Mouse (Mus musculus) hindbrain, embryonic 14.5 days (tissue): Measurements from ENCODE around the gene Stk17b. TPM values are rescaled to one million over a fixed set of nuclear protein-coding genes. Genes with fewer than 3 reads are reported as not detected.

Experiments
- ATAC-seq: fragments of 200-750 bp; cut with Nextera tagmentation; 2 replicates; pipeline ENCODE4 v1.8.0; 2017; ENCODE audit warnings: moderate number of reproducible peaks, mild to moderate bottlenecking, moderate TSS enrichment, moderate library complexity; ENCODE audit not compliant: low FRiP score
- DNase-seq: peaks from one replicate; pipeline ENCODE4 v3.0.0-alpha.2; 2015; ENCODE audit warnings: low spot score
- H3K27ac ChIP-seq: fragments of 300-500 bp; sonication (generic); 2 replicates; pipeline ENCODE4 v1.5.1; 2014; ENCODE audit warnings: mild to moderate bottlenecking, moderate library complexity
- H3K27me3 ChIP-seq: fragments of 300-500 bp; sonication (generic); 2 replicates; pipeline ENCODE4 v1.6.1; 2014; ENCODE audit warnings: mild to moderate bottlenecking, low read length, mixed read lengths; ENCODE audit not compliant: control insufficient read depth, insufficient read depth
- H3K36me3 ChIP-seq: fragments of 300-500 bp; sonication (generic); replicated peaks from 2 replicates; pipeline ENCODE4 v1.6.1; 2014; ENCODE audit not compliant: control insufficient read depth, insufficient read depth
- H3K4me1 ChIP-seq: fragments of 300-500 bp; sonication (generic); replicated peaks from 2 replicates; pipeline ENCODE4 v1.6.1; 2014; ENCODE audit warnings: antibody characterized with exemption, low read length, mixed read lengths; ENCODE audit not compliant: control insufficient read depth, insufficient read depth
- H3K4me2 ChIP-seq: fragments of 300-500 bp; sonication (generic); replicated peaks from 2 replicates; pipeline ENCODE4 v1.6.1; 2014; ENCODE audit warnings: mild to moderate bottlenecking, moderate library complexity
- H3K4me3 ChIP-seq: fragments of 300-500 bp; sonication (generic); replicated peaks from 2 replicates; pipeline ENCODE4 v1.5.1; 2014; ENCODE audit warnings: mild to moderate bottlenecking, low read length
- H3K9ac ChIP-seq: fragments of 300-500 bp; sonication (generic); 2 replicates; pipeline ENCODE4 v1.6.1; 2014
- H3K9me3 ChIP-seq: fragments of 300-500 bp; sonication (generic); 2 replicates; pipeline ENCODE4 v1.6.1; 2016; ENCODE audit warnings: low read length; ENCODE audit not compliant: control insufficient read depth
- WGBS: fragments of 180-500 bp; shearing (Covaris S2); extraction: QIAGEN DNeasy Blood & Tissue Kit; methylation state at CpG from one replicate; pipeline ENCODE4 v1.1.7; 2014; 5-methylcytosine and 5-hydroxymethylcytosine counted together
- polyA plus RNA-seq: library from polyadenylated mRNA; unstranded; fragments of >200 nt; fragmentation: Nextera tagmentation; extraction: Ambion mirVana; gene quantifications from 2 replicates; pipeline ENCODE4 v1.2.1, GENCODE M21; 2014

The Stk17b gene
- 5.6 and 7.1 TPM in 2 replicates for polyA plus RNA-seq

DNA sequence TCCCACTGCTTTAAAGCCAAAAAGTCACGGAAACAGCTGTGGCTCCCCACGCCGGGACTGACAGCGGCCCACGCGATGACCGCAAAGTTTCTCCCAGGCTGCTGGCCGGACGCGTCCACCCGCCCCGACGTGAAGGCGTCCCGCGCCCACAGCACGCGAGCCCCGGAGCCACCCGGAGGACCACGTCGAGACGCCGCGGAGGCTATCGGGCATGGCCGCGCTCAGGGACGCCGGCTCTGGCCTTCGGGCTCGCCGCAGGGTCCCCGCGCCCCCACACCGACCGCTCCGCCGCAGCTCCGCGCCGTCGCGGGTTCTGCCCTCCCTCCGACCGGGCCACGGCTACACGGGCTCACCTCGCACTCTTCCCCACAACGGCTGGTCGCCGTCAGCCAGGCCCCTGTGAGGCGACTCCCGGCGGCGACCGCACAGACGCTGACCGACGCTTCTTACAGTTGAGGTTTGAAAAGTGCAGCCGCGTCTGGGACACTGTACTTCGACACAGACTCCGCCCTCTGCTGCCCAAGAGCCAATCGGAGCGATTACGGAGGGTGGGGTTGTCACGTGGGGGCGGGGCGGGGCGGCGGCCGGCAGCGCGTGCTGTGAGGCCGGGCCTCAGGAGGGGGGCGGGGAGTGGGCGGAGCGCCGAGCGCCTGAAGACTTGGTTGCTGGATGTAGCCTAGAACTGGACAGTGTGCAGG is at the start of gene Stk17b:
Stk17b (minus strand) TSS at position 504 of the 698 bp plus-strand sequence.
- under 1% methylated on average over 78 of the region's 81 CpGs for WGBS
- peak; percentile 82 for DNase-seq
- Histone ChIP-seq H3K27me3 (no peaks in the 10 kb centered on the region), H3K27ac (no peak within 1 kb of the TSS), H3K4me2 (peak within 1 kb of the TSS; percentile 79), H3K9ac (peak within 1 kb of the TSS; percentile 58), H3K36me3 (no peaks in the 10 kb centered on the region), H3K9me3 (no peaks in the 10 kb centered on the region), H3K4me3 (peak within 1 kb of the TSS; percentile 59), H3K4me1 (no peaks in the 10 kb centered on the region)
- ATAC-seq = peak; percentile 97

GRCm38 (mm10) chr1:53830286-53830685 is 45.3 kb upstream of the Stk17b start:
- no peaks in the 10 kb centered on the region for H3K4me1 ChIP-seq
- peaks cover 21% of the 10 kb centered on the region for H3K36me3 ChIP-seq
- DNase-seq (no peak), ATAC-seq (no peak)
- H3K4me3 ChIP-seq = no peak overlapping the region
- H3K9ac ChIP-seq = no peak overlapping the region
- no peak overlapping the region for H3K4me2 ChIP-seq
- no peaks in the 10 kb centered on the region for H3K9me3 ChIP-seq
- WGBS = 92% methylated on average over 5 of the region's 5 CpGs
- no peaks in the 10 kb centered on the region for H3K27me3 ChIP-seq
- H3K27ac ChIP-seq = no peak overlapping the region

DNA sequence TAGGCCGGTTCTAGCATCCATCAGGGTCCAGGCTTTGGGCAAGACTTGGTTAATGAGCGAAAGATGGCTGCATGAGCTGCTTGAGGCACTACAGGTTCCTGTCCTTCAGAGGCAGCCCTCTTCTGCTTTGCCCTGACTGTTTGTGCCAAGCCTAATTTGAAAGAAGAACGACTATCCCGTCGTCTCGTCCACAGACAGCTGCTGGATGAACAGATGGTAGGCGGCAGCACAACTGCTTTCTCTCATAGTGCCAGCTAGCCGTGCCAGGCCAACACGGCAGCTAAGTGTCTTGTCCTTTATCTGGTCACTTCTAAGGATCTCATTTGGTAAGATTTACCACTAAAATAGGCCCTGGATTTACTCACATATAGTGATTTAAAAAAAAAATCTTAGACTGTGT is 44.1 kb upstream of the Stk17b start:
- 69% methylated on average over 9 of the region's 9 CpGs for WGBS
- Histone ChIP-seq H3K27me3 (no peaks in the 10 kb centered on the region), H3K36me3 (peaks cover 21% of the 10 kb centered on the region), H3K27ac (no peak overlapping the region), H3K4me1 (peaks cover 3% of the 10 kb centered on the region), H3K4me2 (no peak overlapping the region), H3K4me3 (no peak overlapping the region), H3K9me3 (no peaks in the 10 kb centered on the region), H3K9ac (no peak overlapping the region)
- DNase-seq (no peak), ATAC-seq (peak; percentile 69; the same call in 1 of the 2 replicates)

- no peak overlapping the region for H3K9ac ChIP-seq
- no peak overlapping the region for H3K4me3 ChIP-seq
- H3K4me1 ChIP-seq = peaks cover 13% of the 10 kb centered on the region
- H3K4me2 ChIP-seq = no peak overlapping the region
- no peaks in the 10 kb centered on the region for H3K27me3 ChIP-seq
- peak overlapping the region; percentile 32; the same call in 1 of the 2 replicates for H3K27ac ChIP-seq
- no peak for DNase-seq
- H3K9me3 ChIP-seq = no peaks in the 10 kb centered on the region
- 0 out of 2 replicates have a peak, but pooled peaks cover 5% of the 10 kb centered on the region for H3K36me3 ChIP-seq
- WGBS = 84% methylated on average over 9 of the region's 9 CpGs
- no peak for ATAC-seq
Observed at GRCm38 (mm10) chr1:53824446-53825337, 39.7 kb upstream of the Stk17b start.

DNA sequence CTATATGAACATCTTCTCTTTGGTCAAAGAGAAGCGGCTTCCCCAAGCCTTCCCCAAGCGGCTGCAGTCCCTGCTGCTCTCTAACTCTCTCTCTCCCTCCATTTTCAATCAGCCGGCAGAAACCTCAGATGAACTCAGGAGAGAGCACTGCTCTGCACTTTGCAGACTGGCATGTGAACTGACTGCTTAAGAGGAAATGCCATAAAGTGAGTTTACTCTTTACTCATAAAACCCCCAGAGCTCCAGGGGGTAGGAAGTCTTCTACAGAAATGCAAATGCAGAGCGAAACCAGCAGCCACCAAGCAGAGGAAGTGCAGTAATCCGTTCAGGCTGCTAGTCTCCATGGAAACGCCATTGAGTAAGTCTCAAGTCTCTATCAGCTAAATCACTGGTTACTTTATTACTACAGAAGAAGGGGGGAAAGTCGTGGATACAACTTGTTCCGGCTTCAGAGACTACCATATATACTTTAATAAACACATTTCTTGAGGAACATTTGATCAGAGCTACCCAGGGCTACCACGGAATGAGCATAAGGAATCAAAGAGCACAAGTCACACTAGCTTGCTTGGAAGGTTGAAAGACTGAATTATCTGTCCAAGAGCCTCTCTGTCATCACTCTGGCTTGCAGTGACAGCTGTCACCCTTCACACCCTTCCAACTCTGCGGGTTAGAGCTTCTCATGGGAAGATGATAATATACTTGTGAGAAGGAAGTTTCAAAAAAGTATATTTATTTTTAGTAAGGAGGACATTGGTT is 38.8 kb upstream of the Stk17b start:
- Histone ChIP-seq H3K27me3 (no peaks in the 10 kb centered on the region), H3K36me3 (0 out of 2 replicates have a peak, but pooled peaks cover 5% of the 10 kb centered on the region), H3K27ac (peak overlapping the region; percentile 34), H3K4me2 (peak overlapping the region; percentile 32), H3K9me3 (no peaks in the 10 kb centered on the region), H3K4me3 (no peak overlapping the region), H3K9ac (no peak overlapping the region), H3K4me1 (peaks cover 13% of the 10 kb centered on the region)
- DNase-seq (peak; percentile 63), ATAC-seq (peak; percentile 87; the same call in 1 of the 2 replicates)
- 5% methylated on average over 10 of the region's 10 CpGs for WGBS

DNA sequence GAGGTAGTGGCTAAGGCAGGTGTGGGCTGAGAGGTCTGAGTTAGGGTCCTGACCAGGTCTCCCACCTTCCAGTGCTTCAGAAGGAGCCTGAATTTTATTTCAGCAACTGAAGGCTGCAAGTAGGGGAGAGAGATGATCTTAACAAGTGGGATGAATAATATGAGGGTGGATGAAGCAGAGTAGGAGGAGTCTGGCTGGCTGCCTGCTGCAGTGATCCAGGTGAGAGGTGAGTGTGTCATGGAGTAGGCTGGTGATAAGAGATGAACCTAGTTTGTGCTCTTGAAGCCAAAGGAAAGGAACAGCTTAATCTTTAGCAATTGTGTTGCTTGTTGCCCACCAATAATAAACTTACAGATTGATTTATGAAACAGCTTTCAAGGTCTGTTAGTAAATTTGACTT is 37.0 kb upstream of the Stk17b start:
- DNase-seq (no peak), ATAC-seq (no peak)
- no peaks in the 10 kb centered on the region for H3K9me3 ChIP-seq
- no peaks in the 10 kb centered on the region for H3K27me3 ChIP-seq
- peaks cover 13% of the 10 kb centered on the region for H3K4me1 ChIP-seq
- H3K9ac ChIP-seq = no peak overlapping the region
- no peak overlapping the region for H3K4me2 ChIP-seq
- H3K27ac ChIP-seq = no peak overlapping the region
- H3K4me3 ChIP-seq = no peak overlapping the region
- no peaks in the 10 kb centered on the region for H3K36me3 ChIP-seq

DNA sequence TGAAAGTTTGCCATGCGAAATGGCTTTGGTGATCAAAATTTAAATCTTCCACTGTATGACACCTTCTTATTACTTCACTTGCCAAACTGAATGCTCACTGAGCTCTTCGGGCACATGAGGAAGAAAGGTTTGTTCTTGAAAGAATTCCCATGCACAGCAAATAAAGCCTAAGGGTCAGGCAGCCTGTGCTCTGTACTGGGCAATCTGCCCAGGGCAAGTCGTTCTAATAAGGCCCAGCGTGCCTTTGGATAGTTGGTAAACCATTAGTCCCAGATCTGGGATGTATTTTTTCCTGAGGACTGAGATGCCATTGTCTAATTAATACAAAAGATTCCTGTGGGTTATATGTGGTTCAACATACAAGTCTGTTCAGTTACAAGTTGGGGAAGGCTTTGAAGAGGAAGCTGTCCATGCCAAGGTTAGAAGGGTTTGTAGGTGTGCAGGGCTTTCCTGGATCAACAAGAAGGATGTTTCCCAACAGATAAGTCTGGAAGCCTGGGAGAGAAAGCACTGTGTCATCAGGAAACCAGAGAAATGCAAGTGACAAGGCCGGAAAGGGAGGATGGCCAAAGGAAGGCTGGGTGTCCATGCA is 35.1 kb upstream of the Stk17b start:
- H3K9me3 ChIP-seq = no peaks in the 10 kb centered on the region
- H3K27me3 ChIP-seq = no peaks in the 10 kb centered on the region
- H3K4me3 ChIP-seq = no peak overlapping the region
- DNase-seq (no peak), ATAC-seq (no peak)
- WGBS = 63% methylated on average over 5 of the region's 5 CpGs
- H3K4me1 ChIP-seq = peaks cover 13% of the 10 kb centered on the region
- no peak overlapping the region for H3K27ac ChIP-seq
- H3K36me3 ChIP-seq = no peaks in the 10 kb centered on the region
- no peak overlapping the region for H3K4me2 ChIP-seq
- H3K9ac ChIP-seq = no peak overlapping the region

GRCm38 (mm10) chr1:53818072-53818862 is 33.2 kb upstream of the Stk17b start:
- DNase-seq = no peak
- Histone ChIP-seq H3K27ac (no peak overlapping the region), H3K4me1 (peaks cover 1% of the 10 kb centered on the region), H3K9ac (no peak overlapping the region), H3K9me3 (no peaks in the 10 kb centered on the region), H3K27me3 (no peaks in the 10 kb centered on the region), H3K4me3 (no peak overlapping the region), H3K36me3 (no peaks in the 10 kb centered on the region), H3K4me2 (no peak overlapping the region)
- 59% methylated on average over 3 of the region's 3 CpGs for WGBS
- ATAC-seq = no peak
